Mouse (Mus musculus): ENCODE results near the gene Lrrc8d. TPM values are rescaled to one million over a fixed set of nuclear protein-coding genes. Genes with fewer than 3 reads are reported as not detected.

Gene Lrrc8d
- total and polyA plus RNA-seq, 2 experiments from 2014 or later, result 8.8 to 10.0 TPM

GRCm38 (mm10) chr5:105697886-105698285, 1.9 kb upstream of the Lrrc8d start:
- ATAC-seq (ENCODE audit: insufficient read depth, low read depth) (no peak), DNase-seq (ENCODE audit: low spot score) (no peak)
- no peak overlapping the region for H3K9ac ChIP-seq (replicated peaks; ENCODE audit: low read depth, low read length)
- no peak overlapping the region for H3K4me2 ChIP-seq (ENCODE audit: low read depth, low read length)
- H3K4me3 ChIP-seq (ENCODE audit: low read depth, low read length), result no peak overlapping the region
- TF ChIP-seq CTCF (IDR thresholded peaks at IDR 0.05; ENCODE audit: low read depth) (no peak), EP300 (IDR thresholded peaks at IDR 0.05; ENCODE audit: low read depth) (no peak)
- no peaks in the 10 kb centered on the region for H3K9me3 ChIP-seq (replicated peaks; ENCODE audit: control insufficient read depth, low read length)
- 85% methylated on average over 3 of the region's 3 CpGs for WGBS
- no peaks in the 10 kb centered on the region for H3K36me3 ChIP-seq (replicated peaks; ENCODE audit: control insufficient read depth, insufficient read depth, low read length)
- no peaks in the 10 kb centered on the region for H3K27me3 ChIP-seq (ENCODE audit: control insufficient read depth, insufficient read depth, low read length)
- H3K27ac ChIP-seq (ENCODE audit: low read depth), result no peak overlapping the region
- peaks cover 9% of the 10 kb centered on the region for H3K4me1 ChIP-seq (ENCODE audit: control insufficient read depth, insufficient read depth)

- DNase-seq (ENCODE audit: low spot score) (no peak), ATAC-seq (ENCODE audit: insufficient read depth, low read depth) (no peak)
- TF ChIP-seq EP300 (IDR thresholded peaks at IDR 0.05; ENCODE audit: low read depth), result no peak
- no peak for TF ChIP-seq CTCF (IDR thresholded peaks at IDR 0.05; ENCODE audit: low read depth)
- peak overlapping the region; percentile 96; the same call in 1 of the 2 replicates for H3K4me2 ChIP-seq (ENCODE audit: low read depth, low read length)
- peak overlapping the region; percentile 94; the same call in 1 of the 2 replicates for H3K4me3 ChIP-seq (ENCODE audit: low read depth, low read length)
- no peaks in the 10 kb centered on the region for H3K9me3 ChIP-seq (replicated peaks; ENCODE audit: control insufficient read depth, low read length)
- H3K9ac ChIP-seq (replicated peaks; ENCODE audit: low read depth, low read length), result no peak overlapping the region
- no peaks in the 10 kb centered on the region for H3K36me3 ChIP-seq (replicated peaks; ENCODE audit: control insufficient read depth, insufficient read depth, low read length)
- no peaks in the 10 kb centered on the region for H3K27me3 ChIP-seq (ENCODE audit: control insufficient read depth, insufficient read depth, low read length)
- H3K27ac ChIP-seq (ENCODE audit: low read depth), result peak overlapping the region; percentile 91; the same call in 1 of the 2 replicates
- 46% methylated on average over 7 of the region's 7 CpGs for WGBS
- peaks cover 9% of the 10 kb centered on the region for H3K4me1 ChIP-seq (ENCODE audit: control insufficient read depth, insufficient read depth)
Measured at GRCm38 (mm10) chr5:105698694-105699093, 1.1 kb upstream of the Lrrc8d start.

GRCm38 (mm10) chr5:105700070-105700851, 492 bp downstream of the Lrrc8d start:
- H3K4me3 ChIP-seq (ENCODE audit: low read depth, low read length), result peak overlapping the region; percentile 94
- no peak for TF ChIP-seq EP300 (IDR thresholded peaks at IDR 0.05; ENCODE audit: low read depth)
- no peak for TF ChIP-seq CTCF (IDR thresholded peaks at IDR 0.05; ENCODE audit: low read depth)
- no peaks in the 10 kb centered on the region for H3K9me3 ChIP-seq (replicated peaks; ENCODE audit: control insufficient read depth, low read length)
- H3K4me1 ChIP-seq (ENCODE audit: control insufficient read depth, insufficient read depth), result peaks cover 20% of the 10 kb centered on the region
- H3K27ac ChIP-seq (ENCODE audit: low read depth), result peak overlapping the region; percentile 91
- peak overlapping the region; percentile 93 for H3K9ac ChIP-seq (replicated peaks; ENCODE audit: low read depth, low read length)
- ATAC-seq (ENCODE audit: insufficient read depth, low read depth) (peak; percentile 57), DNase-seq (ENCODE audit: low spot score) (no peak)
- no peaks in the 10 kb centered on the region for H3K27me3 ChIP-seq (ENCODE audit: control insufficient read depth, insufficient read depth, low read length)
- H3K4me2 ChIP-seq (ENCODE audit: low read depth, low read length), result peak overlapping the region; percentile 96
- H3K36me3 ChIP-seq (replicated peaks; ENCODE audit: control insufficient read depth, insufficient read depth, low read length), result no peaks in the 10 kb centered on the region
- WGBS, result under 1% methylated on average over 74 of the region's 101 CpGs

- 73% methylated on average over 9 of the region's 9 CpGs for WGBS
- ATAC-seq (ENCODE audit: insufficient read depth, low read depth) (no peak), DNase-seq (ENCODE audit: low spot score) (no peak)
- no peak for TF ChIP-seq CTCF (IDR thresholded peaks at IDR 0.05; ENCODE audit: low read depth)
- TF ChIP-seq EP300 (IDR thresholded peaks at IDR 0.05; ENCODE audit: low read depth), result no peak
- H3K27ac ChIP-seq (ENCODE audit: low read depth), result no peak overlapping the region
- peak overlapping the region; percentile 93; the same call in 1 of the 2 replicates for H3K9ac ChIP-seq (replicated peaks; ENCODE audit: low read depth, low read length)
- no peaks in the 10 kb centered on the region for H3K36me3 ChIP-seq (replicated peaks; ENCODE audit: control insufficient read depth, insufficient read depth, low read length)
- H3K4me2 ChIP-seq (ENCODE audit: low read depth, low read length), result peak overlapping the region; percentile 96
- H3K4me1 ChIP-seq (ENCODE audit: control insufficient read depth, insufficient read depth), result peaks cover 20% of the 10 kb centered on the region
- H3K27me3 ChIP-seq (ENCODE audit: control insufficient read depth, insufficient read depth, low read length), result no peaks in the 10 kb centered on the region
- no peaks in the 10 kb centered on the region for H3K9me3 ChIP-seq (replicated peaks; ENCODE audit: control insufficient read depth, low read length)
- peak overlapping the region; percentile 94 for H3K4me3 ChIP-seq (ENCODE audit: low read depth, low read length)
Measured at GRCm38 (mm10) chr5:105701326-105701725, 1.6 kb downstream of the Lrrc8d start.

- Histone ChIP-seq H3K9ac (replicated peaks; ENCODE audit: low read depth, low read length) (no peak overlapping the region), H3K27ac (ENCODE audit: low read depth) (no peak overlapping the region), H3K4me3 (ENCODE audit: low read depth, low read length) (no peak overlapping the region), H3K4me2 (ENCODE audit: low read depth, low read length) (no peak overlapping the region), H3K4me1 (ENCODE audit: control insufficient read depth, insufficient read depth) (peaks cover 20% of the 10 kb centered on the region), H3K9me3 (replicated peaks; ENCODE audit: control insufficient read depth, low read length) (no peaks in the 10 kb centered on the region), H3K27me3 (ENCODE audit: control insufficient read depth, insufficient read depth, low read length) (no peaks in the 10 kb centered on the region), H3K36me3 (replicated peaks; ENCODE audit: control insufficient read depth, insufficient read depth, low read length) (no peaks in the 10 kb centered on the region)
- 75% methylated on average over 8 of the region's 8 CpGs for WGBS
- ATAC-seq (ENCODE audit: insufficient read depth, low read depth) (no peak), DNase-seq (ENCODE audit: low spot score) (no peak)
- no peak for TF ChIP-seq EP300 (IDR thresholded peaks at IDR 0.05; ENCODE audit: low read depth)
- no peak for TF ChIP-seq CTCF (IDR thresholded peaks at IDR 0.05; ENCODE audit: low read depth)
Measured at GRCm38 (mm10) chr5:105701844-105702243, 2.1 kb downstream of the Lrrc8d start.

Data from heart, postnatal 0 days (tissue).